Mouse (Mus musculus) forebrain, postnatal 0 days (tissue): ENCODE data around the gene Arid2. TPM values are rescaled to one million over a fixed set of nuclear protein-coding genes. Genes with fewer than 3 reads are reported as not detected.

Experiments used
- ATAC-seq: fragments of 200-750 bp; cut with Nextera tagmentation; 2 replicates; pipeline ENCODE4 v1.8.0; 2017; ENCODE audit warnings: mild to moderate bottlenecking, moderate library complexity
- DNase-seq: peaks from one replicate; pipeline ENCODE4 v3.0.0-alpha.2; 2015
- H3K27ac ChIP-seq: fragments of 300-500 bp; sonication (generic); 2 replicates; pipeline ENCODE4 v1.5.1; 2014; ENCODE audit warnings: low read depth, mild to moderate bottlenecking, antibody characterized with exemption, low read length, moderate library complexity, mixed read lengths
- H3K27me3 ChIP-seq: fragments of 300-500 bp; sonication (generic); 2 replicates; pipeline ENCODE4 v1.6.1; 2014; ENCODE audit warnings: mild to moderate bottlenecking, low read length, mixed read lengths; ENCODE audit not compliant: insufficient read depth
- H3K36me3 ChIP-seq: fragments of 300-500 bp; sonication (generic); 2 replicates; pipeline ENCODE4 v1.6.1; 2014; ENCODE audit warnings: mild to moderate bottlenecking, moderate library complexity; ENCODE audit not compliant: insufficient read depth
- H3K4me1 ChIP-seq: fragments of 300-500 bp; sonication (generic); 2 replicates; pipeline ENCODE4 v1.6.1; 2014; ENCODE audit warnings: antibody characterized with exemption; ENCODE audit not compliant: insufficient read depth
- H3K4me2 ChIP-seq: fragments of 300-500 bp; sonication (generic); 2 replicates; pipeline ENCODE4 v1.6.1; 2014; ENCODE audit warnings: low read depth, mild to moderate bottlenecking, moderate library complexity
- H3K4me3 ChIP-seq: fragments of 300-500 bp; sonication (generic); 2 replicates; pipeline ENCODE4 v1.5.1; 2014; ENCODE audit warnings: low read depth, low read length, mixed read lengths
- H3K9ac ChIP-seq: fragments of 300-500 bp; sonication (generic); 2 replicates; pipeline ENCODE4 v1.6.1; 2014; ENCODE audit warnings: mild to moderate bottlenecking
- H3K9me3 ChIP-seq: fragments of 300-500 bp; sonication (generic); 2 replicates; pipeline ENCODE4 v1.6.1; 2016; ENCODE audit warnings: low read length
- CTCF ChIP-seq: sonication (generic); IDR thresholded peaks from 2 replicates; pipeline ENCODE4 v1.5.1; 2016; ENCODE audit warnings: antibody characterized with exemption, control low read depth, low read depth
- WGBS: fragments of 180-500 bp; shearing (Covaris S2); extraction: QIAGEN DNeasy Blood & Tissue Kit; methylation state at CpG from one replicate; pipeline ENCODE4 v1.1.7; 2014; 5-methylcytosine and 5-hydroxymethylcytosine counted together
- polyA plus RNA-seq: library from polyadenylated mRNA; unstranded; fragments of >200 nt; fragmentation: Nextera tagmentation; extraction: Ambion mirVana; gene quantifications from 2 replicates; pipeline ENCODE4 v1.2.1, GENCODE M21; 2015
- total RNA-seq: library from RNA; depleted of rRNA; stranded (reverse); fragments of >200 nt; gene quantifications from 2 replicates; pipeline ENCODE4 v1.2.3, GENCODE M21; 2014

Arid2 gene
- total and polyA plus RNA-seq, 2 experiments from 2014 or later: 10.7 to 49.9 TPM

DNA sequence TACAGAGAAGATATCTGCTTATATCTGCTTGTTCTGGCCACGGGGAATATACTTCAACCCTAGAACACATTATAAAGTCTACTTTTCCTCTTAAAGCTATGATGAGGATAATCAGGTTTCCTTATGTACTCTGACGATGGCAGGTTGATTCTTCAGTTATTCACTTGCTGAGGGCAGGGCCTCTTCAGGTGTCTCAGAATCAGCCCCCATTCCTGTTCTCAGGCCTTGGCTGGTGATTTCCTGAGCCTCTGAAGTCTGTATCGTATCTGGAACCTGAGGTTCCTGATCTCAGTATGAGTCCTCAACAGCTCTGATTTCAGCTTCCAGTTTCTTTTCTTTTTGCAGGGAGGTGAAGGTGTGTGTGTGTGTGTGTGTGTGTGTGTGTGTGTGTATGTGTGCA is 22.7 kb upstream of the Arid2 start:
- H3K27ac ChIP-seq: no peak overlapping the region
- H3K4me1 ChIP-seq: no peaks in the 10 kb centered on the region
- no peak for DNase-seq
- no peak for ATAC-seq
- H3K9ac ChIP-seq: no peak overlapping the region
- no peak overlapping the region for H3K4me2 ChIP-seq
- H3K9me3 ChIP-seq: peaks cover 26% of the 10 kb centered on the region
- H3K4me3 ChIP-seq: no peak overlapping the region
- no peaks in the 10 kb centered on the region for H3K27me3 ChIP-seq
- 96% methylated on average over 3 of the region's 3 CpGs for WGBS
- peaks cover 25% of the 10 kb centered on the region for H3K36me3 ChIP-seq
- no peak for TF ChIP-seq CTCF

GRCm38 (mm10) chr15:96267933-96268332 is 19.4 kb upstream of the Arid2 start:
- DNase-seq (no peak), ATAC-seq (no peak)
- Histone ChIP-seq H3K4me2 (no peak overlapping the region), H3K4me3 (no peak overlapping the region), H3K9me3 (peaks cover 10% of the 10 kb centered on the region; the same call in 1 of the 2 replicates), H3K27ac (no peak overlapping the region), H3K27me3 (no peaks in the 10 kb centered on the region), H3K4me1 (no peaks in the 10 kb centered on the region), H3K36me3 (peaks cover 25% of the 10 kb centered on the region), H3K9ac (no peak overlapping the region)
- 88% methylated on average over 9 of the region's 9 CpGs for WGBS
- TF ChIP-seq CTCF: no peak

GRCm38 (mm10) chr15:96268610-96269009 is 18.7 kb upstream of the Arid2 start:
- Histone ChIP-seq H3K4me2 (no peak overlapping the region), H3K4me3 (no peak overlapping the region), H3K27me3 (no peaks in the 10 kb centered on the region), H3K9ac (no peak overlapping the region), H3K9me3 (peaks cover 10% of the 10 kb centered on the region; the same call in 1 of the 2 replicates), H3K36me3 (peaks cover 25% of the 10 kb centered on the region), H3K27ac (no peak overlapping the region), H3K4me1 (no peaks in the 10 kb centered on the region)
- WGBS: 87% methylated on average over 9 of the region's 9 CpGs
- TF ChIP-seq CTCF: no peak
- no peak for ATAC-seq
- DNase-seq: no peak

- TF ChIP-seq CTCF: no peak
- peaks cover 25% of the 10 kb centered on the region for H3K36me3 ChIP-seq
- peaks cover 10% of the 10 kb centered on the region; the same call in 1 of the 2 replicates for H3K9me3 ChIP-seq
- H3K4me3 ChIP-seq: no peak overlapping the region
- no peak for ATAC-seq
- no peak overlapping the region for H3K9ac ChIP-seq
- no peaks in the 10 kb centered on the region for H3K4me1 ChIP-seq
- no peak for DNase-seq
- 93% methylated on average over 4 of the region's 4 CpGs for WGBS
- no peak overlapping the region for H3K27ac ChIP-seq
- H3K4me2 ChIP-seq: no peak overlapping the region
- no peaks in the 10 kb centered on the region for H3K27me3 ChIP-seq
These were observed 17.9 kb upstream of the Arid2 start for GRCm38 (mm10) chr15:96269402-96269801.

DNA sequence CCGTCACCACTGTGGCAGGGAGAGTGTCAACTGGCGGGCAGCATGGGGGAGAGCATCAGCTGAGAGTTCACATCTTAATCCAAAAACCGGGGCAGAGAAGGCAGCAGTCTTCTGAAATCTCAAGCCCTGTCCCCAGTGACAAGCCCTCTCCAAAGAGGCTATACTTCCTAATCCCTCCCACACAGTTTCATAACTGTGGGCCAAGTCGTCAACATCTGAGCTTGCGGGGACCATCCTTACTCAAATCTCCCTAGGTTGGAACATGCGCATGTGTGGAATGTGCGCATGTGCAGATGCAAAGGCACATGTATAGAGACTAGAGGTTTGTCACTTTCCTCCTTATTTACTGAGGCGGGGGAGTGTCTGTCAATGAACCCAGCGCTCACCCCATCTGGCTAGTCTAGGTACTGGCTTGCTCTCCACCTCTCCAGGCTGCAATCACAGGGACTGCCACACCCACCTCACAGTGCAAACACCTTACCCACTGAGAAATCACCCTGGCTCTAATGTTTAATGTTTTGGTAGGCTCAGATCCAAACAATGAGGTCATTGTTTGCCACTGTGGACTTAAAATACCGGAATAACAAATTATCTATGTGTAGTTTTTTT is 16.9 kb upstream of the Arid2 start:
- no peak overlapping the region for H3K4me3 ChIP-seq
- H3K4me2 ChIP-seq: no peak overlapping the region
- H3K9me3 ChIP-seq: peaks cover 10% of the 10 kb centered on the region; the same call in 1 of the 2 replicates
- H3K9ac ChIP-seq: no peak overlapping the region
- TF ChIP-seq CTCF: no peak
- H3K27ac ChIP-seq: no peak overlapping the region
- H3K4me1 ChIP-seq: no peaks in the 10 kb centered on the region
- ATAC-seq: no peak
- no peak for DNase-seq
- no peaks in the 10 kb centered on the region for H3K27me3 ChIP-seq
- 91% methylated on average over 10 of the region's 10 CpGs for WGBS
- H3K36me3 ChIP-seq: peaks cover 25% of the 10 kb centered on the region

GRCm38 (mm10) chr15:96272356-96272755 is 15.0 kb upstream of the Arid2 start:
- H3K36me3 ChIP-seq: peaks cover 17% of the 10 kb centered on the region
- DNase-seq (no peak), ATAC-seq (no peak)
- 73% methylated on average over 11 of the region's 11 CpGs for WGBS
- H3K27me3 ChIP-seq: no peaks in the 10 kb centered on the region
- no peak overlapping the region for H3K27ac ChIP-seq
- no peaks in the 10 kb centered on the region for H3K9me3 ChIP-seq
- H3K4me1 ChIP-seq: no peaks in the 10 kb centered on the region
- H3K4me2 ChIP-seq: no peak overlapping the region
- H3K4me3 ChIP-seq: no peak overlapping the region
- TF ChIP-seq CTCF: no peak
- no peak overlapping the region for H3K9ac ChIP-seq

GRCm38 (mm10) chr15:96274341-96274740 is 13.0 kb upstream of the Arid2 start:
- no peak for DNase-seq
- Histone ChIP-seq H3K4me3 (no peak overlapping the region), H3K27ac (no peak overlapping the region), H3K27me3 (no peaks in the 10 kb centered on the region), H3K9ac (no peak overlapping the region), H3K4me2 (no peak overlapping the region), H3K36me3 (peaks cover 17% of the 10 kb centered on the region), H3K9me3 (no peaks in the 10 kb centered on the region), H3K4me1 (no peaks in the 10 kb centered on the region)
- no peak for TF ChIP-seq CTCF
- WGBS: 96% methylated on average over 2 of the region's 2 CpGs
- ATAC-seq: no peak
